Mouse (Mus musculus): ENCODE data around the gene Rmnd5a.

- TF ChIP-seq CTCF (conservative IDR thresholded peaks at IDR 0.05 in 1 of 2, IDR thresholded peaks at IDR 0.05 in 1 of 2; ENCODE audit: low read depth in 2 of 2, low read length in 2 of 2) (no peak), POLR2A (IDR thresholded peaks at IDR 0.05; ENCODE audit: low read depth, low read length) (no peak), ZNF384 (IDR thresholded peaks at IDR 0.05; ENCODE audit: low read depth, low read length) (no peak), CHD2 (IDR thresholded peaks at IDR 0.05; ENCODE audit: low read length) (no peak), EP300 (IDR thresholded peaks at IDR 0.05; ENCODE audit: low read length) (no peak), ZC3H11A (IDR thresholded peaks at IDR 0.05; ENCODE audit: low read depth, low read length) (no peak), BHLHE40 (IDR thresholded peaks at IDR 0.05; ENCODE audit: low read depth, low read length) (no peak)
Measured at GRCm38 (mm10) chr6:71371085-71371605, 69.3 kb downstream of the Rmnd5a start.
